Mouse (Mus musculus) embryonic facial prominence, embryonic 11.5 days (tissue): ENCODE measurements at regions not wholly inside any gene's neighbourhood (a gene's known extent, or its start where the extent isn't known, plus 50 kb on each side); places are given as distances from the start of the nearest gene placed in this dataset.

ENCODE experiments used
- ATAC-seq: fragments of 200-750 bp; cut with Nextera tagmentation; replicated peaks from 2 replicates; pipeline ENCODE4 v1.8.0; 2017; ENCODE audit warnings: low read depth; ENCODE audit not compliant: insufficient number of reproducible peaks, low FRiP score, low TSS enrichment
- DNase-seq: peaks from one replicate; pipeline ENCODE4 v3.0.0-alpha.2; 2015; ENCODE audit warnings: low spot score
- H3K27ac ChIP-seq: fragments of 300-500 bp; sonication (generic); replicated peaks from 2 replicates; pipeline ENCODE4 v1.5.1; 2014; ENCODE audit warnings: mild to moderate bottlenecking, low read depth, low read length, control low read depth
- H3K27me3 ChIP-seq: fragments of 300-500 bp; sonication (generic); 2 replicates; pipeline ENCODE4 v1.6.1; 2014; ENCODE audit warnings: mild to moderate bottlenecking, low read length, moderate library complexity, mixed read lengths; ENCODE audit not compliant: control insufficient read depth, insufficient read depth
- H3K36me3 ChIP-seq: fragments of 300-500 bp; sonication (generic); replicated peaks from 2 replicates; pipeline ENCODE4 v1.6.1; 2014; ENCODE audit warnings: low read depth, mild to moderate bottlenecking, low read length, moderate library complexity, mixed read lengths; ENCODE audit not compliant: control insufficient read depth, insufficient read depth
- H3K4me1 ChIP-seq: fragments of 300-500 bp; sonication (generic); 2 replicates; pipeline ENCODE4 v1.6.1; 2014; ENCODE audit warnings: low read length, mixed read lengths; ENCODE audit not compliant: control insufficient read depth, insufficient read depth
- H3K4me2 ChIP-seq: fragments of 300-500 bp; sonication (generic); 2 replicates; pipeline ENCODE4 v1.6.1; 2014; ENCODE audit warnings: low read depth, mild to moderate bottlenecking, control low read depth, low read length, moderate library complexity
- H3K4me3 ChIP-seq: fragments of 300-500 bp; sonication (generic); 2 replicates; pipeline ENCODE4 v1.5.1; 2014; ENCODE audit warnings: low read depth, low read length, control low read depth
- H3K9ac ChIP-seq: fragments of 300-500 bp; sonication (generic); replicated peaks from 2 replicates; pipeline ENCODE4 v1.6.1; 2014; ENCODE audit warnings: mild to moderate bottlenecking, control low read depth, low read length
- H3K9me3 ChIP-seq: fragments of 300-500 bp; sonication (generic); replicated peaks from 2 replicates; pipeline ENCODE4 v1.6.1; 2016; ENCODE audit warnings: mild to moderate bottlenecking, low read length, inconsistent platforms, mixed read lengths; ENCODE audit not compliant: control insufficient read depth
- WGBS: fragments of 180-500 bp; shearing (Covaris S2); extraction: QIAGEN DNeasy Blood & Tissue Kit; methylation state at CpG from one replicate; pipeline ENCODE4 v1.1.7; 2014; 5-methylcytosine and 5-hydroxymethylcytosine counted together

DNA sequence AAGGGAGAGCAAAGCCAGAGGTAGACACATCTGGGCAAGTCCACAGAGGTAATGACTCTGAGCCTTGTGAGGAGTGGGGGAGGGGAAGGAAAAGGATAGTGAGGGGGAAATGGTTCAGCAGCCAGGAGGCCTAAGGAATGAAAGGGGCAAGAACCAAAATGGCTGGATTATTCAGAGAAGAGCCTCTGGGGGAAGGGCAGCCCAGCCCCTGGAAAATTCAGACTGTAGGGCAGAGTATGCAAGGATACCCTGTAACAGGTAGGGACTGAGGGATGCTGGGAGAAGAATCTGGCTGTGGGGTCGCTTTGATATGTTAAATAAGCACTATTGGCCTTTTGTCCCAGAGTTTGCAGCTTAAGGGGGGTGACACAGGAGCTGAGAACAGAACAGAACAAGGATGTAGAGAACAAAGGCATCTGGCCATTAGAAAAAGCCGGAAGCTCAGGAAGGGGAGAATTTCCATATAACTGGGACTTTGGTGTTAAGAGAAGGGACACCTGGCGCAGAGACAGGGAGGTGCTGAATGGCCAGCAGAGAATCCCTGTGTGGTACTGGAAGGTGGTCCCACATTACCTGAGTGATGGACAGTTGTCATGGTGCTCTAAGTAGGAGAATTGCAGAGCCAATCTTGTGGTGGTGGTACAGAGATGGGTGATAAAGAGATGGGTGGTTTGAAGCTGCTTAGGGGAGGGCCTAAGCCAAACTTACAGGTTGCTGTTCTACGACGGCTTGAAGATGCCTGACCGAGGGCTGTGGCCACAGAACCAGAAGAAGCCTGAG is 84.5 kb upstream of the Fam49a start:
- Histone ChIP-seq H3K36me3 (no peaks in the 10 kb centered on the region), H3K9ac (no peak overlapping the region), H3K27me3 (no peaks in the 10 kb centered on the region), H3K4me3 (no peak overlapping the region), H3K27ac (no peak overlapping the region), H3K4me1 (no peaks in the 10 kb centered on the region; the same call in 1 of the 2 replicates), H3K4me2 (no peak overlapping the region), H3K9me3 (no peaks in the 10 kb centered on the region)
- ATAC-seq (0 out of 2 replicates have a peak, but pooled peaks have one; percentile 20), DNase-seq (peak; percentile 17)
- 76% methylated on average over 6 of the region's 6 CpGs for WGBS

GRCm38 (mm10) chr12:12178391-12178790 is 83.5 kb upstream of the Fam49a start:
- Histone ChIP-seq H3K36me3 (no peaks in the 10 kb centered on the region), H3K27me3 (no peaks in the 10 kb centered on the region), H3K9ac (no peak overlapping the region), H3K9me3 (no peaks in the 10 kb centered on the region), H3K4me2 (no peak overlapping the region), H3K4me3 (no peak overlapping the region), H3K4me1 (no peaks in the 10 kb centered on the region; the same call in 1 of the 2 replicates), H3K27ac (no peak overlapping the region)
- no peak for ATAC-seq
- WGBS = 60% methylated on average over 2 of the region's 2 CpGs
- no peak for DNase-seq

- ATAC-seq = no peak
- H3K27ac ChIP-seq = no peak overlapping the region
Observed at GRCm38 (mm10) chr12:12179292-12179865, 82.6 kb upstream of the Fam49a start.

GRCm38 (mm10) chr12:12180986-12181385 is 81.0 kb upstream of the Fam49a start:
- ATAC-seq (no peak), DNase-seq (no peak)
- WGBS = 86% methylated on average over 1 of the region's 1 CpGs
- no peak overlapping the region for H3K9ac ChIP-seq
- no peak overlapping the region for H3K27ac ChIP-seq
- H3K36me3 ChIP-seq = no peaks in the 10 kb centered on the region
- no peaks in the 10 kb centered on the region for H3K9me3 ChIP-seq
- H3K4me3 ChIP-seq = no peak overlapping the region
- no peaks in the 10 kb centered on the region for H3K27me3 ChIP-seq
- H3K4me1 ChIP-seq = no peaks in the 10 kb centered on the region; the same call in 1 of the 2 replicates
- H3K4me2 ChIP-seq = no peak overlapping the region

More at GRCm38 (mm10) chr12:12179292-12179865, 82.6 kb upstream of the Fam49a start:
- Histone ChIP-seq H3K36me3 (no peaks in the 10 kb centered on the region), H3K4me3 (no peak overlapping the region), H3K27me3 (no peaks in the 10 kb centered on the region), H3K9ac (no peak overlapping the region), H3K4me1 (no peaks in the 10 kb centered on the region; the same call in 1 of the 2 replicates), H3K9me3 (no peaks in the 10 kb centered on the region), H3K4me2 (no peak overlapping the region)
- WGBS = 69% methylated on average over 10 of the region's 10 CpGs
- no peak for DNase-seq

DNA sequence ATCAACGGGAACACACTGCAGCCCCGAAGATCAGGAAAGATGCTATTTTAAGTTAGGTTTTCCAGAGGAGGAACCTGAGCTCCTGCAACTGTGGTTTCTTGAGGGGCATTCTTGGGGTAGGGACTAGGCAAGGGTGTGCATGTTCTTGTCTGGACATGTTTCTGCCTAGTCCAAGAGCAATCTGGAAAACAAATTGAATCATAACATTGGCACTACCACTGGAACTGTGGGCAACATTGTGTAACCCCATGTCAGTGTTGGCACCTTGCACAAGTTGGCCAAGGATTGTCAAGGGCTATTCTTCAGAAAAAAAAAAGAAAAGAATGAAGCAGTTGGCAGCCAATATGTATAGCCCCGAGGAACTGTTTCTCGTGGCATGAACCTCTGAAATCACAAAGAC is 80.3 kb upstream of the Fam49a start:
- Histone ChIP-seq H3K4me1 (no peaks in the 10 kb centered on the region; the same call in 1 of the 2 replicates), H3K27ac (no peak overlapping the region), H3K9ac (no peak overlapping the region), H3K27me3 (no peaks in the 10 kb centered on the region), H3K9me3 (no peaks in the 10 kb centered on the region), H3K4me3 (no peak overlapping the region), H3K4me2 (no peak overlapping the region), H3K36me3 (no peaks in the 10 kb centered on the region)
- ATAC-seq (no peak), DNase-seq (no peak)
- 91% methylated on average over 4 of the region's 4 CpGs for WGBS

DNA sequence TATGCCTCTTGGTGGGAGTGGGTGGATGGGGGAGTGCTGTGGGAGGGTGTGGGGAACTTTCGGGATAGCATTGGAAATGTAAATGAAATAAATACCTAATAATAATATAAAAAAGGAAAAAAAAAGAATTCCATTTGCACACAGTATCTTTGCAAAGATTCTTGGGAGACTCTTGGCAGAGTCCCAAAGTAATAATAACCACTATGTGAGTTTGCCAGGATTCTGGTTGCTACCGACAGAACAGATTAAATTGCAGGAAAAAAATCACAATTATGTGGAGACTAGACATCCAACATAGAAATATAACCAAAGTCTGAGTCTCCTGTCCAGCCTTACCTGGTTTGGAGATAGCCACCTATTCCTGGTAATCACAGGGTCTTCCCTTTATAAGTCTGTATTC is 75.6 kb upstream of the Fam49a start:
- 93% methylated on average over 2 of the region's 2 CpGs for WGBS
- H3K9ac ChIP-seq = no peak overlapping the region
- H3K36me3 ChIP-seq = no peaks in the 10 kb centered on the region
- no peaks in the 10 kb centered on the region for H3K9me3 ChIP-seq
- H3K27me3 ChIP-seq = no peaks in the 10 kb centered on the region
- no peak for DNase-seq
- ATAC-seq = no peak
- H3K4me3 ChIP-seq = no peak overlapping the region
- H3K4me1 ChIP-seq = no peaks in the 10 kb centered on the region
- no peak overlapping the region for H3K27ac ChIP-seq
- no peak overlapping the region for H3K4me2 ChIP-seq

GRCm38 (mm10) chr12:12195066-12195465 is 66.9 kb upstream of the Fam49a start:
- Histone ChIP-seq H3K27ac (no peak overlapping the region), H3K36me3 (no peaks in the 10 kb centered on the region), H3K27me3 (no peaks in the 10 kb centered on the region), H3K4me2 (no peak overlapping the region), H3K4me3 (no peak overlapping the region), H3K4me1 (no peaks in the 10 kb centered on the region), H3K9me3 (no peaks in the 10 kb centered on the region), H3K9ac (no peak overlapping the region)
- 91% methylated on average over 1 of the region's 1 CpGs for WGBS
- DNase-seq (no peak), ATAC-seq (no peak)

DNA sequence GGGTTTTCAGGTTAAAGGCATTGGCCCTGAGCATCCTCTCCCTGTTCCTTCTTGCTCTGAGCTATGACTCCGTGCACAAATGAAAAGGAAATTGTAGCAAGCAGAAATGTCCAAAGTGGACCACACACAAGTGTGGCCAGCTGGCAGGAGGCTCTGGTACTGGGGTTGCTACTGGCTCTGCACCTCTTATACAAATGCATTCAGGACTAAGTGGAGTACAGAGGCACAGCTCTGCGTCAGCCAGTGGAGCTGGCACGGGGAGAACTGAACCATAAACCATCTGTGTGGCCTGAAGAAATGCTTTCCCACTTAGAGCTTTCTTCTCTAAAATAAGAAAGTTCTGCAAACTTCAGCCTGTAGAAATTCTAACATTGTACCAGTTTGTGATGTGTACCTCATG is 65.3 kb upstream of the Fam49a start:
- Histone ChIP-seq H3K27me3 (no peaks in the 10 kb centered on the region), H3K9me3 (no peaks in the 10 kb centered on the region), H3K4me3 (no peak overlapping the region), H3K4me1 (no peaks in the 10 kb centered on the region), H3K36me3 (no peaks in the 10 kb centered on the region), H3K4me2 (no peak overlapping the region), H3K27ac (no peak overlapping the region), H3K9ac (no peak overlapping the region)
- DNase-seq = no peak
- ATAC-seq = no peak
- WGBS = 78% methylated on average over 3 of the region's 3 CpGs
